ENCODE assay signal across 8 mouse cellular contexts in the genomic region with DNA sequence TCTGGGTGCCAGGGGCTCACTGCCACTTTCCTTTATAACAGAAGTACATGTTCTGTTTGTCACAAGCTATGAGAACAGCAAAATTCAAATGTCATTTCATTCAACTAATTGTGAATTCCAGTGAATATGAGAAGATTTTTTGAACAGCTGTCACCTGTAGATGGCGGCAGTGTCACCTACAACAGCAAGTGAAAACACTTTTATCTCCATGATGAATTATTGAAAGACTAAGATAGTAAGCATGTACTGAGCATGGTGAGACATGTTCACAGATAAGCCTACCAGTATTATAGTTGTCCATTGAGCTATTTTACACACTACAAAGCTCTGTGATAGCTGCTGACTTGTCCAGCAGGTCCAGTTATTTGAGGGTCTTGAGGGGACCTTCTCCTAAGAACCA. TPM values are rescaled to one million over a fixed set of nuclear protein-coding genes. Genes with fewer than 3 reads are reported as not detected.
DNase-seq lines count a peak whose midpoint lies in the region; ATAC-seq and TF ChIP-seq lines count a peak whose summit lies in the region.
"Had no signal": no experiment of that assay in that cellular context is flagged by ENCODE, and none has a peak within 500 bp of the region (broad histone marks: within the 10 kb centered on the region; RNA-seq: fewer than 3 reads in every experiment).

No protein-coding gene starts in this region.

- no peak for ATAC-seq in intestine, postnatal 0 days
- ATAC-seq in intestine, embryonic 16.5 days: no peak
- no peak for ATAC-seq in frontal cortex, adult (ENCODE audit: low TSS enrichment)

- WGBS in intestine, postnatal 0 days: 81% methylated on average over 1 of the region's 1 CpGs
- 77% methylated on average over 1 of the region's 1 CpGs for WGBS in intestine, embryonic 16.5 days

- H3K4me1 ChIP-seq in intestine, postnatal 0 days (replicated peaks; ENCODE audit: control insufficient read depth, insufficient read depth, low read length): no peaks in the 10 kb centered on the region
- no peaks in the 10 kb centered on the region for H3K4me1 ChIP-seq in intestine, embryonic 16.5 days (ENCODE audit: control insufficient read depth, insufficient read depth, low read length)
- H3K4me1 ChIP-seq: limb, embryonic 15.5 days had no signal

- peak; percentile 70 for TF ChIP-seq CTCF in intestine, postnatal 0 days (IDR thresholded peaks at IDR 0.05; ENCODE audit: low read depth)

- H3K9me3 ChIP-seq in intestine, postnatal 0 days (ENCODE audit: control insufficient read depth): no peaks in the 10 kb centered on the region
- 0 out of 2 replicates have a peak, but pooled peaks cover 3% of the 10 kb centered on the region for H3K9me3 ChIP-seq in intestine, embryonic 16.5 days (ENCODE audit: control insufficient read depth, low read length)
- H3K9me3 ChIP-seq: limb, embryonic 15.5 days had no signal

- H3K36me3 ChIP-seq in intestine, postnatal 0 days (ENCODE audit: control insufficient read depth, insufficient read depth): no peaks in the 10 kb centered on the region
- H3K36me3 ChIP-seq in intestine, embryonic 16.5 days (ENCODE audit: control insufficient read depth, insufficient read depth, low read length): no peaks in the 10 kb centered on the region
- H3K36me3 ChIP-seq: limb, embryonic 15.5 days had no signal

- H3K4me3 ChIP-seq in intestine, postnatal 0 days (ENCODE audit: low read depth, low read length): no peak overlapping the region
- H3K4me3 ChIP-seq in intestine, embryonic 16.5 days (ENCODE audit: low read length): no peak overlapping the region
- H3K4me3 ChIP-seq: limb, embryonic 15.5 days had no signal

- no peak overlapping the region for H3K27ac ChIP-seq in intestine, postnatal 0 days (ENCODE audit: low read depth, low read length)
- no peak overlapping the region for H3K27ac ChIP-seq in intestine, embryonic 16.5 days (ENCODE audit: low read length)
- H3K27ac ChIP-seq: limb, embryonic 15.5 days had no signal

- H3K9ac ChIP-seq in intestine, postnatal 0 days (ENCODE audit: low read depth, low read length): no peak overlapping the region
- H3K9ac ChIP-seq in intestine, embryonic 16.5 days (ENCODE audit: low read depth, low read length): no peak overlapping the region
- H3K9ac ChIP-seq: limb, embryonic 15.5 days had no signal

- H3K27me3 ChIP-seq in intestine, postnatal 0 days (replicated peaks; ENCODE audit: control insufficient read depth, insufficient read depth, low read length): no peaks in the 10 kb centered on the region
- H3K27me3 ChIP-seq in intestine, embryonic 16.5 days (replicated peaks; ENCODE audit: control insufficient read depth, insufficient read depth, low read length): no peaks in the 10 kb centered on the region
- H3K27me3 ChIP-seq: limb, embryonic 15.5 days had no signal

- peak; percentile 64 for DNase-seq in CD4-positive helper T cell, adult 2 months (ENCODE audit: low read depth, low spot score)
- peak; percentile 84 for DNase-seq in NIH3T3 (ENCODE audit: low read depth)
- peak; percentile 55 for DNase-seq in lung, postnatal 14 days
- DNase-seq in cerebellum, postnatal 36 days: no peak

- no peak overlapping the region for H3K4me2 ChIP-seq in intestine, postnatal 0 days (replicated peaks; ENCODE audit: low read depth)
- no peak overlapping the region for H3K4me2 ChIP-seq in intestine, embryonic 16.5 days (ENCODE audit: low read depth, low read length)
- H3K4me2 ChIP-seq: limb, embryonic 15.5 days had no signal

RNA-seq across cellular contexts. Expression of gene Clec2e, which starts 12.6 kb away (rescaled TPM):
- 76.4 and 89.8 TPM in 2 replicates for polyA plus RNA-seq in intestine, postnatal 0 days (2015; fragmentation: Nextera tagmentation; extraction: Ambion mirVana)
- 16.7 and 21.7 TPM in 2 replicates for polyA plus RNA-seq in intestine, embryonic 16.5 days (2015; fragmentation: Nextera tagmentation; extraction: Ambion mirVana)
- polyA plus RNA-seq: limb, embryonic 15.5 days had no signal

RNA-seq across cellular contexts. Expression of gene Klrb1f, which starts 42.5 kb away (rescaled TPM):
- 0.25 and 0.44 TPM in 2 replicates for polyA plus RNA-seq in intestine, postnatal 0 days (2015; fragmentation: Nextera tagmentation; extraction: Ambion mirVana)
- 0.46 and 0.75 TPM in 2 replicates for polyA plus RNA-seq in intestine, embryonic 16.5 days (2015; fragmentation: Nextera tagmentation; extraction: Ambion mirVana)

Comparison
In these comparisons a context has a peak if more than half of its experiments do, and no peak if none do; other contexts are left out.
1. DNase-seq: peak in CD4-positive helper T cell, adult 2 months (single experiment), NIH3T3 (single experiment) and lung, postnatal 14 days (single experiment); none in cerebellum, postnatal 36 days (0 of 2).